Mouse (Mus musculus) embryo, embryonic 11.5 days (tissue): ENCODE measurements around the gene Cobll1.

Source experiments
- DNase-seq: peaks from one replicate; pipeline ENCODE4 v3.0.0-alpha.2; 2012; ENCODE audit warnings: low read depth, low spot score

Cobll1 gene

GRCm38 (mm10) chr2:65157325-65157724, 81.9 kb downstream of the Cobll1 start:
- DNase-seq, result no peak

GRCm38 (mm10) chr2:65148928-65149327, 90.3 kb downstream of the Cobll1 start:
- no peak for DNase-seq

GRCm38 (mm10) chr2:65147431-65147830, 91.8 kb downstream of the Cobll1 start:
- no peak for DNase-seq

- DNase-seq, result peak; percentile 26
Measured at GRCm38 (mm10) chr2:65145421-65146117, 93.6 kb downstream of the Cobll1 start.

GRCm38 (mm10) chr2:65141093-65141661, 98.0 kb downstream of the Cobll1 start:
- no peak for DNase-seq

- no peak for DNase-seq
Measured at GRCm38 (mm10) chr2:65140330-65140922, 98.8 kb downstream of the Cobll1 start.

- no peak for DNase-seq
Measured at GRCm38 (mm10) chr2:65139606-65140329, 99.4 kb downstream of the Cobll1 start.

- DNase-seq, result no peak
Measured at GRCm38 (mm10) chr2:65138992-65139391, 100.2 kb downstream of the Cobll1 start.

GRCm38 (mm10) chr2:65126141-65126783, 112.9 kb downstream of the Cobll1 start:
- DNase-seq, result no peak

GRCm38 (mm10) chr2:65123702-65124101, 115.5 kb downstream of the Cobll1 start:
- no peak for DNase-seq

GRCm38 (mm10) chr2:65121435-65121834, 117.8 kb downstream of the Cobll1 start:
- peak; percentile 27 for DNase-seq

GRCm38 (mm10) chr2:65121012-65121411, 118.2 kb downstream of the Cobll1 start:
- no peak for DNase-seq

GRCm38 (mm10) chr2:65120112-65120511, 119.1 kb downstream of the Cobll1 start:
- no peak for DNase-seq

GRCm38 (mm10) chr2:65119667-65120066, 119.5 kb downstream of the Cobll1 start:
- peak; percentile 8 for DNase-seq

GRCm38 (mm10) chr2:65119076-65119475, 120.1 kb downstream of the Cobll1 start:
- DNase-seq, result no peak

GRCm38 (mm10) chr2:65117859-65118258, 121.3 kb downstream of the Cobll1 start:
- DNase-seq, result no peak

- DNase-seq, result no peak
Measured at GRCm38 (mm10) chr2:65116428-65117125, 122.6 kb downstream of the Cobll1 start.

GRCm38 (mm10) chr2:65113191-65113590, 126.0 kb downstream of the Cobll1 start:
- no peak for DNase-seq

- DNase-seq, result no peak
Measured at GRCm38 (mm10) chr2:65104569-65104968, 134.6 kb downstream of the Cobll1 start.

- DNase-seq, result no peak
Measured at GRCm38 (mm10) chr2:65103801-65104200, 135.4 kb downstream of the Cobll1 start.

GRCm38 (mm10) chr2:65101388-65101787, 137.8 kb downstream of the Cobll1 start:
- no peak for DNase-seq
